Mouse (Mus musculus): ENCODE data around the gene Lbx1.

The Lbx1 gene

GRCm38 (mm10) chr19:45235766-45236362 lies at the start of gene Lbx1:
Gene Lbx1, minus strand, starts transcription at chr19:45235812.
- DNase-seq: no peak

DNA sequence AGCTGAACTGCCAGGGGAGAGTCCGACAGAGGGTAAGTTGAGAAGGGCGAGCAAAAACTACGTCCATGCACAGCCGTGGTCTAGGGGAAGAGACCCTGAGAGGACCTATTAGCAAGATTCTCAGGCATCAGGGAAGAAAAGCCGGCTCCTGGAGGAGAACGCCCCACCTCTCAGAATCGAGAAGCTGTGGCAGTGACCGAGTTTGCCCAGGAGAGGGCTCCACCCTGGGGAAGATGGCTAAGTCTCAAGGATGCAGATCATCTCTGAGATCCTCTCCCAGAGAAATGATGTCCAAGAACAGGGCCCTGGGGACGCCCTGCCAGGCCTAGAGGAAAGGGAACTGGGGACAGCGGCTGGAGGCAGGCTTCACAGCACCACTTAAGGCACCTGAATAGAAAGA lies 47.7 kb upstream of the Lbx1 start:
- peak in 1 of 2 experiments; percentile 50 for DNase-seq

- DNase-seq: no peak
Observed at GRCm38 (mm10) chr19:45276196-45276595, 40.6 kb upstream of the Lbx1 start.

- DNase-seq: no peak
Observed at GRCm38 (mm10) chr19:45271986-45272385, 36.4 kb upstream of the Lbx1 start.

GRCm38 (mm10) chr19:45262995-45263394 lies 27.4 kb upstream of the Lbx1 start:
- DNase-seq: no peak

DNA sequence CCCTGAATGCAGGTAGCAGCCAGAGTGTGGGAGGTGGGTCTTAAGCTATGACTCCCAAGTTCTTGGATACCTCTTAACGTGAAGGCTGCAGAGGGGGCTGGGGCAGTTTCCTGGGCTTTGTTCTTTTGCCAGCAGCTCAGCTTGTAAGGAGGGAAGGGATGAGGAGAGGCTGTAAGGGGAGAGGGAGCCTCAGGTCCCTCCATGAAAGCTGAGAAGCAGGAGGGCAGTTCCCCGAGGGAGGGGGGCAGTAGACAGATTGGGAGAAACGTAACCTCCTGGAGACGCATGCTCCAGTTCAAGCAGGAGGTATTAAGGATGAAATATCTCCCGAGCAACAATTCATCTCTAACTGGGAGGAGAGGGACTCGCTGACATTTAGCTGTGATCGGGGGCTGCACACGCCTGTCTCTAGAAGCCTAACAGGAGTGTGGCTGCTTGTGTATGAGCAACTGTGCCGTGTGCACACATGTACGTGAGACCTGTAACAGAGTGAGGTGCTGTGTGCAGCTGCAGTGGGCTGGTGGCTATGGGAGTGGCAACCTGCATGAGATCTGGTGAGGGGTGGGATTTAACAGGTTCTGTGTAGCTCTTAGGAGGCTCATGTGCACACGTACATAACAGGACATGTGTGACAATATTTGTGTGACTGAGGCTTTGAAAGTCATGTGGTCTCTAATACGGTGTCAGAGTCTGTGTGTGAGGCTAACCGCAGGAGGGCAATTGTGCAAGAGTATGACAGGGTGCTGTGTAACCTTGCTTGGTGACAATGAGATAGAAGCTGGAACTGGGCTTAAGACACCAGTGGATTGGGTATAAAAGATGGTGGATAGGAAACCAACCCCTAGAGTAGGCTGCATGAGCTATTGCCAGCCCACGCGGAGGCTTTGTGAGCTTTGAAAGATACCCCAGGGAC lies 22.1 kb upstream of the Lbx1 start:
- DNase-seq: no peak

DNA sequence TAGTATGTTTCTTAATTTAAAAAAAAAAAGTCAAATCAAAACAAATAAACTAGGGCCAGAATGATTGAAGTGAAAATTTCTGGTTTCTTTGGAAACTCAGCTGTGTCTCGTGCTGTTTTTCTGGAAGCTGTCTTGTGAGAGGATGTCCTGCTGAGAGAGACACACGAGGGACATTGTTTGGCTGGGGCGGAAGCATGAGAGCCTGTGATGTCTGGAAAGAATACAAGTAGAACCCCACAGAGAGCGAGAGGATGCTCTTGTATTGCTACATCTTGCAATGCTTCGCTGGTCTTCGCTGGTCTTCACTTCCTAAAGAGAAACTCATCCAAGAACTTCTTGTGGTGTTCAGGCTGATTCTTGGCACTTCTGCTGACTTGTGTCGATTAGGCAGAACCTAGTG lies 19.2 kb upstream of the Lbx1 start:
- DNase-seq: no peak

DNA sequence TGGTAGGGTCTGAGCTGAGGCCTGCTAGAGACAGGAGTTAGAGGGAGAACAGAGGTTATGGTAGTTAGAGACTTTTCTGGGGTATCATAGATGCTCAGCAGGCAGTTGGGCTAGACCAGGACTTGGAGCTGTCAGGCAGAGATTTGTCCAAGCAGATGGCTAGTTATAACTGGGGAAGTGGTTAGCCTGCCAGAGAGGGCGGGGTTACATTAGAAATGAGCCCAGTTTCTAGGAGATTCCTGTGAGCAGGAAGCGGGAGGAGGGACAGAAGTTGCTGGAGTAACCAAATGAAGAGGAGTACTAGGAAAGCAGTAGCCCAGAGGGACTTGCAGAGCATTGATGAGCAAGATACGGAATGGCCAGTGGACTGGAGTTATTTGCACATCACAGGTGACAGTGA lies 16.8 kb upstream of the Lbx1 start:
- DNase-seq: no peak

- no peak for DNase-seq
Observed at GRCm38 (mm10) chr19:45248691-45249090, 13.1 kb upstream of the Lbx1 start.

DNA sequence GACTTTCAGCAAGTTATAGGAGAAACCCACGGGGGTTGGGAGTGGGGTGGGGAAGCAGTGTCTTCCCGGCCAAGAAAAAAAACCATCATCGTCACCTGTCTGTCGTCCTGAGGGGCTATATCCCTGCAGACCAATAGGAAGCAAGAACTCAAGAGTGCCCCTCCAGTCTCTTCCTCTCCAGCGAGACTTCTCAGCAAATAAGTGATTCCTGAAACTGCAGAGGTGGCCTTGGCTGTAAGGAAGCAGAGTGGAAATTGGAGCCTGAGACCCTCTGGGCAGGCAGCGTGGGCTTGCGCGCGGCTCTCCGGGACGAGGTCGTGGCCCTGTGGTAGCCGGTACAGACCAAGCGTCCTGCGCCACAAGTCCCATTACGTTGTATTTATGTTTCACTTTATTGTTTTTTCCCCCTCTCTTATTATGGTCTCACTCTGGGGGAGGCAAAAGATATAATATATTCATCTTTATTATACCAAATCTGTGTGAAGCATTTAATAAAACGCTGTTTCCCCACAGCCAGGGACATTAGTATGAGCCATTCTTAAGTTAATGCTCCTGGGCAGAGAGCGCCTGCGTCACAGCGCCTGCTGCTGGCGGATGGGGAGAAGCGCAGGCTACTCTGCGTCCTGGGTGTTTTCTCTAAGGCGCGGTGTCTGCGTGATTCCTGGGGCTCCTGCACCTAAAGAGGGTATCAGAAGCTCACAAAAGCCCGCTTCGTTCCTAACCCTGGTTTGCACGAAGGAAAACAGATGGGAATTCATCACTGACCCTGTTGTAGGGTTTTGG lies 8.5 kb upstream of the Lbx1 start:
- no peak for DNase-seq

DNA sequence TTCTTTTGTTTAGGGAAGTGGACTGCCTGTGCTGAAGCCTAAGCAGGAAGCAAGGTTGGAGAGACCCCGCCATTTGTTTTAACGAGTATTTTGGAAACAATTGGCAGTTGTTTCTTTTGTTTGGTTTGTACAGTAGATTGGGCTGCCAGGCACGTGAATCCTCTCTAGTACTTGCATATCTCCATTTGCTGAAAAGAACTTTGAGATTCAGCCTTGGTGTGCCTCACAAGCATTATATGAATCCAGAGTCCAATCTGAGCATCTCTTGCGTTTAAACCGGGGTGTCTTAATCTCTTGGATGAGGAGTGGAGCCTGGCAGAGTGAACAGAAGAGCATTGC lies 7.6 kb upstream of the Lbx1 start:
- no peak for DNase-seq

DNA sequence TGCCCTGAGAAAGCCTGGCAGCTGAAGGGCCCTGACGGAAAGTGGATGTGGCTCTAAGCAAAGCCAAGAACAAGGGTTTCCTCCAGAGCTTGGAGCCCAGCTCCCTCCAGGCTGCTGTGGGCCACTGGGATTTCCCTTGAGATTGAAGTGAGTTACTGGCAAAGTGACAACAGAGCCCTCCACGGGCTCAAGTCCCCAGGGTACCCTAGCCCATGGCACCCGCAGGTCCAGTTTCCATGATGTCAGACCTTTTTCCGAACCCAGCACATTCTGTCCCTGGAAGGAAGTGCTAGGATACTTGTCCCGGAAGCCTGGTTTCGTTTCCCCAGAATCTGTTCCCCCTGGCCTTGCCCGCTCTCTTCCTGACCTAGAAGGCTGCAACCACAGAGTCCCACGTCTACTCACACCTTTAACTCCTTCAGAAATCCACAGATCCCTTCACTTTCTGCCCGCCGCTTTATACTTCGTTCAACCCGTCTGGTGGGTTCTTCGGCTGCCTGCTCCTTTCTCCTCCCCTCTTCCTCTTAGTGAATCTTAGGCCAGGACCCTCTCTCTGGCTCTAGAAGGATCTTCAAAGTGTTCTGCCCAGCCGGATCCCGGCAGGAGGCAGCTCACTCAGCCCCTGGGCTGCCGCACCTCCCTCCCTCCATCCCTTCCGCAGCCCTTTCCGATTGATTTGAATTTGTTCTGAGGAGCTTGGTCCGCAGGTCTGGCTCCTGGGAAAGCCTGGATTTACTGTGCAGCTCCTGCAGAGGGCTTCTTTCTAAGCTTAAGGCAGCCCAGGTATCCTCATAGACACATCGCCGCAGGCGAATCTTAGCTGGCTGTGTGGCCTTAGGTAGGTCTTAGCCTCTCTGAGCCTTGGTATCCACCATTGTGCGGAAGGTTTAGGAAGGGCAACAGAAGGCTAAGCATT lies 7.0 kb upstream of the Lbx1 start:
- DNase-seq: no peak

- DNase-seq: no peak
Observed at GRCm38 (mm10) chr19:45242017-45242347, 6.4 kb upstream of the Lbx1 start.

DNA sequence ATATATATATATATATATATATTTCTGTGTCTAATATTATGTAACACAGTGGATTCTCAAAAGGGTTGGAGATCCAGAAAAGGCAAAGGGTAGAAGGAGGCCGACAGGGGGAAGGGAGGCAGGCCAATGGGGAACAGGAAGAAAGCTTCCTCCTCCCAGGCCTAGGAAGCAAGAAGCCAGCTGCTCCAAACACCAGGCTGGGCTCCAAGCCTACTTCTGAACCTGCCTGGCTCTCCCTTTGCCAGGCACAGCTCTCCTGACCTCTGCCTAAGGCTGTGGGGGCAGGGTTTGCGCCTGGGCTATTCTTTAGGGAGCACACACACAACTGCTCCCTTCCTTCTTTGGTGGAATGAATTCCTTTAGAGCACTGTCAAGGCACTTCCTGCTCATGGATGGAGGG lies 4.4 kb upstream of the Lbx1 start:
- DNase-seq: no peak

DNA sequence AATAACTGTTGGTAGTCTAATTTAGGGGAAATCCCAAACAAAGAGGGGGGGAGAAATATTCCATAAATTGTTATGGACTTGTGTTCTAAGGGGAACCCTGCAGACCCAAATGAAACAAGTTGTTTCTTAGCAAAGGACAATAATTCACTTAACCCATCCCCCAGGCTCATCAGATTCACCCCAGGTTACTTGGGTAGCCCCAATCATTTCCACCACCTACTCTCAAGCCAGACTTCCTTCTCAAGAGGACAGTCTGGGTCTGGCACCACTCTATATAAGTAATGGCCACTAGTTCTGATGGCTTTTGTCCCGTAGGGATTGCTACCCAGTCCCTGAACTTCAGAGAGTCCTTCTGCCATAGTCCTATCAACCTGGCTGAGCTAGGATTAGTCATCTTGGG lies 3.6 kb upstream of the Lbx1 start:
- DNase-seq: no peak

DNA sequence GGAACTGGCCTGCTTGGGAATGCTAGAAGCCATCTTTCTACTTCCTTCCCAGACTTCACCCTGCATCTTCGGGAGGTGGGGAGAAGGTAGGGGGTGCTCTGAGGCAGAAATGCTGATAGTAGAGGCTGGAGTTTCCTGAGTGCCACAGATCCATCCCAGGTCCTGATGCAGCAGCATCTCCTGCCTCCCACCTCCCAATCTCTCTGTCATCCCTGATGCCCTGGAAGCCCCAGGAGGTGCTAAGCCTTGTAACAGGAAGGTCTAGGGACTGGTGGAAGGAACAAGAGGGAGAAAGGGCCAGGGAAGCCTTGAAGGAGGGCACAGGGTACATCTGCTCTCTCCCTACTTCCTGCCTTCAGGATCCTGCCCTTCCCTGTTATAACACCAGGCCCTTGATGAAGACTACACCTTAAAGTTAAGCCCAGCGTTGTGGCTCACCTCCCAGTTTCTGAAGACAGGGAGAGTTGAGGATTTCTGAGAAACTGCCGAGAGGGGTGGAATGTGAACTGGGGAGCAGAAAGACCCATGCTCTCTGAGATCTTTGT lies 2.1 kb upstream of the Lbx1 start:
- DNase-seq: no peak

- DNase-seq: no peak
Observed at GRCm38 (mm10) chr19:45237099-45237498, 1.5 kb upstream of the Lbx1 start.

GRCm38 (mm10) chr19:45236363-45236942 lies 841 bp upstream of the Lbx1 start:
- DNase-seq: no peak

DNA sequence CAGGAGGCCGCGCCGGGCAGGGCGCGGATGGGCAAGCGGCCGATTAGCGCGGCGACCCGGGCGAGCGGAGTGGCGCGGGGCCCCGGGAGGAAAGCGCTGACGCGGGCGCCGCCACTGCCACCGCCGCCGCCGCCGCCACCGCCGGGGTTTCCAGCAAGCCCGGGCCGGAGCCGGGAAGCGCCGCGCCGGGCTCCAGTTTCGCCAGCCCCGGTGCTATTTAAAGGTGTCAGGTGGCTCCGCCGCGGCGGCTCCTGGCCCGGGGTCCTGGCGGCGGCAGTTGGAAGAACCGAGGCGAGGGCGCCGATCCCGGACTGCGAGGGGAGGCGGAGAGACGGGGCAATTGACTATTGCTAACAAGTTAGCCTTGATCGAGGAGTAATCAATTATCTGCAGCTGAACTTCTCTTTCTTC lies 276 bp downstream of the Lbx1 start:
- no peak for DNase-seq

DNA sequence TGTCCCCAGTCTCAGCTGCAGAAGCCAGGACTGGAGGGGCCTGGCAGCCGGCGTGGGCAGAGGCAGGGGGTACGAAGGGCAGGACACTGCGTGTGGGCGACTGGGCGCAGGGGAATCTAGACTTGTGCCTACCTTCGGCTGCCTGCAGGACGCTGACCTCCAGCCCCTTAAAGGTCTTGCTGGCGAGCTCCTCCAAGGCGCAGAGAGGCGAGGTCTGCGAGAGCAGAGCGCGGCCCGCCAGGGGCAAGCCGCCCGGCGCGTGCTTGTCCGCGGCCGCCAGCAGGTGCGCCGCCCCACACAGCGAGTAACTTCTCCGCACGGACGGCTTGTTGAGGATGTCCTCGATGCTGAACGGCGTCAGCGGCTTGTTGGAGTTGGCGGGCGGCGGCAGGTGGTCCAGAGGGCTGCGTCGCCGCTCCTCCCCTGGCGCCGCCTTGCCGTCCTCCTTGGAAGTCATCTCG lies 811 bp downstream of the Lbx1 start:
- DNase-seq: no peak

DNA sequence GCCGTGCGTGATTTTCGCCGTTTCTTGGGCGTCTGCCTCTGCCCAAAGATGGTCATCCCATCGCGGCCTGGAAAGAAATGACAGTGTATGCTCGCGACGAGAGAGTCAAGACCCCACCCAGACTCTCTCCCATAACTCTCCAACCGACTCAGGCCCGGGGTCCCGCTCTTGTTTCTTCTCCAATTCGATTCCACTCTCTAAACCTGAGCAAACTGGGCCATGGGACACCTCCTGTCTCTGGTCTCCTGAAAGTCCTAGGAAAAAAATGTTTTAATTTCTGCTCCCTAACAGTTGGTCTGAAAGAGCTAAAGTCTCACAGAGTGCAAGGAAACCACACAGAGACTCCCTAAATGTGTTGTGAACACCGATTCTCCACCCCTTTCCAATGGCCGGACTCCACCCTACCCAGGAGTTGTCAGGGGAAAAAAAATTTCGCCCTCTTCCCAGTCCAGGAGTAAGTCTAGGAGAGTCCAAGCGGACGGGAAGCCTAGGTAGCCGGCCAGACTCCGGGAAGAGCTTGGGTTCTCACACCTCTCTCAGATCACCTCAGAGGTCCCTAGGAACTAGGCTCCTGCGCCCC lies 1.3 kb downstream of the Lbx1 start:
- DNase-seq: no peak
